21 mouse cellular contexts compared by ENCODE assay signal in the genomic region with DNA sequence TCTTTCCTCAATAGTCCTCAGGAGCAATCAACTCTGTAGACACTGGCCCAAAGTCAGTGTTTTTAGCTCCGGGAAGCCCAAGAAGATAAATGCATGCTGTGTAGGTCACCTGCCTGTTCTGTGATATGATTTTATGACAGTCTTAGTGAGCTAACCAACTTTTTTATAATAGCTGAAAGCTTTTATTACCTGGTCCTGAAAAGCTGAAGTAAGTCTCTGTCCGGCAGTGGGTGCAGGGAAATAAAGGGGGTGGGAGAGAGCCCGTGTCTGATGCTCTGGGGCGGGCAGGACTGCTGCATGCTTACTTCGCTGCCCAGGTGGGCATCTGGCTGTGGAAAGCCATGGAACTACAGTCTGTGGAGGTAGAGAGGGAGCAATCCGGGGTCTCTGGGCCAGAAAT. TPM values are rescaled to one million over a fixed set of nuclear protein-coding genes. Genes with fewer than 3 reads are reported as not detected.
DNase-seq lines count a peak whose midpoint lies in the region; ATAC-seq and TF ChIP-seq lines count a peak whose summit lies in the region.
"Had no signal": no experiment of that assay in that cellular context is flagged by ENCODE, and none has a peak within 500 bp of the region (broad histone marks: within the 10 kb centered on the region; RNA-seq: fewer than 3 reads in every experiment).

No protein-coding gene starts in this region.

- peak; percentile 59; the same call in 1 of the 2 replicates for ATAC-seq in intestine, embryonic 14.5 days (replicated peaks; ENCODE audit: low FRiP score, low TSS enrichment, low read depth)
- ATAC-seq in intestine, embryonic 15.5 days = peak; percentile 63
- ATAC-seq in intestine, embryonic 16.5 days = peak; percentile 69
- ATAC-seq in intestine, postnatal 0 days = peak; percentile 56
- ATAC-seq in midbrain, embryonic 13.5 days = no peak
- ATAC-seq: activated CD4-positive, CD25-positive, alpha-beta regulatory T cell, adult 4 months; CD4-positive, CD25-positive, alpha-beta regulatory T cell, adult 4 months had no signal

- H3K4me1 ChIP-seq in intestine, embryonic 14.5 days (replicated peaks; ENCODE audit: control insufficient read depth, insufficient read depth, low read length) = no peaks in the 10 kb centered on the region
- H3K4me1 ChIP-seq in intestine, embryonic 15.5 days (replicated peaks) = 0 out of 2 replicates have a peak, but pooled peaks cover 2% of the 10 kb centered on the region
- H3K4me1 ChIP-seq in intestine, embryonic 16.5 days (ENCODE audit: control insufficient read depth, insufficient read depth, low read length) = no peaks in the 10 kb centered on the region
- H3K4me1 ChIP-seq in intestine, postnatal 0 days (replicated peaks; ENCODE audit: control insufficient read depth, insufficient read depth, low read length) = 0 out of 2 replicates have a peak, but pooled peaks cover 2% of the 10 kb centered on the region
- 0 out of 2 replicates have a peak, but pooled peaks cover 6% of the 10 kb centered on the region for H3K4me1 ChIP-seq in midbrain, embryonic 13.5 days (replicated peaks)

- H3K9me3 ChIP-seq in intestine, embryonic 14.5 days (ENCODE audit: control insufficient read depth, low read length) = no peaks in the 10 kb centered on the region
- H3K9me3 ChIP-seq in intestine, embryonic 15.5 days = no peaks in the 10 kb centered on the region
- H3K9me3 ChIP-seq in intestine, embryonic 16.5 days (ENCODE audit: control insufficient read depth, low read length) = no peaks in the 10 kb centered on the region
- H3K9me3 ChIP-seq in intestine, postnatal 0 days (ENCODE audit: control insufficient read depth) = no peaks in the 10 kb centered on the region
- H3K9me3 ChIP-seq in midbrain, embryonic 13.5 days = no peaks in the 10 kb centered on the region

- H3K27ac ChIP-seq in intestine, embryonic 14.5 days (ENCODE audit: low read depth) = no peak overlapping the region
- no peak overlapping the region for H3K27ac ChIP-seq in intestine, embryonic 15.5 days
- H3K27ac ChIP-seq in intestine, embryonic 16.5 days (ENCODE audit: low read length) = no peak overlapping the region
- H3K27ac ChIP-seq in intestine, postnatal 0 days (ENCODE audit: low read depth, low read length) = no peak overlapping the region
- no peak overlapping the region for H3K27ac ChIP-seq in midbrain, embryonic 13.5 days

- no peaks in the 10 kb centered on the region for H3K36me3 ChIP-seq in intestine, embryonic 14.5 days (ENCODE audit: control insufficient read depth, insufficient read depth, low read length)
- no peaks in the 10 kb centered on the region for H3K36me3 ChIP-seq in intestine, embryonic 15.5 days
- H3K36me3 ChIP-seq in intestine, embryonic 16.5 days (ENCODE audit: control insufficient read depth, insufficient read depth, low read length) = no peaks in the 10 kb centered on the region
- H3K36me3 ChIP-seq in intestine, postnatal 0 days (ENCODE audit: control insufficient read depth, insufficient read depth) = no peaks in the 10 kb centered on the region
- H3K36me3 ChIP-seq in midbrain, embryonic 13.5 days = no peaks in the 10 kb centered on the region
- H3K36me3 ChIP-seq: G1E had no signal

- no peak overlapping the region for H3K4me2 ChIP-seq in intestine, embryonic 14.5 days (ENCODE audit: low read length)
- no peak overlapping the region; the same call in 1 of the 2 replicates for H3K4me2 ChIP-seq in intestine, embryonic 15.5 days (replicated peaks)
- H3K4me2 ChIP-seq in intestine, embryonic 16.5 days (ENCODE audit: low read depth, low read length) = peak overlapping the region; percentile 36; the same call in 1 of the 2 replicates
- peak overlapping the region; percentile 43 for H3K4me2 ChIP-seq in intestine, postnatal 0 days (replicated peaks; ENCODE audit: low read depth)
- no peak overlapping the region for H3K4me2 ChIP-seq in midbrain, embryonic 13.5 days (replicated peaks)

- DNase-seq in intestine, embryonic 14.5 days (ENCODE audit: low spot score) = peak; percentile 49
- no peak for DNase-seq in embryo, embryonic 10.5 days (ENCODE audit: low spot score)
- no peak for DNase-seq in right cerebral cortex, postnatal 25 days
- DNase-seq in right cerebral cortex, postnatal 4 days = no peak
- DNase-seq: adrenal gland, adult 2 months; adrenal gland, adult 8-10 months; adrenal gland, postnatal 10 days; adrenal gland, postnatal 14 days; adrenal gland, postnatal 25 days; adrenal gland, postnatal 36 days; B cell, adult 2 months; cerebellum, adult 11 months; cerebellum, adult 11-12 months had no signal

- TF ChIP-seq CTCF in intestine, postnatal 0 days (IDR thresholded peaks at IDR 0.05; ENCODE audit: low read depth) = no peak

- no peak overlapping the region for H3K9ac ChIP-seq in intestine, embryonic 14.5 days (ENCODE audit: low read length)
- H3K9ac ChIP-seq in intestine, embryonic 15.5 days = no peak overlapping the region
- no peak overlapping the region for H3K9ac ChIP-seq in intestine, embryonic 16.5 days (ENCODE audit: low read depth, low read length)
- no peak overlapping the region for H3K9ac ChIP-seq in intestine, postnatal 0 days (ENCODE audit: low read depth, low read length)
- no peak overlapping the region for H3K9ac ChIP-seq in midbrain, embryonic 13.5 days (replicated peaks)

- H3K4me3 ChIP-seq in intestine, embryonic 14.5 days (ENCODE audit: low read depth, low read length) = no peak overlapping the region
- no peak overlapping the region for H3K4me3 ChIP-seq in intestine, embryonic 15.5 days (replicated peaks)
- no peak overlapping the region for H3K4me3 ChIP-seq in intestine, embryonic 16.5 days (ENCODE audit: low read length)
- H3K4me3 ChIP-seq in intestine, postnatal 0 days (ENCODE audit: low read depth, low read length) = no peak overlapping the region
- no peak overlapping the region for H3K4me3 ChIP-seq in midbrain, embryonic 13.5 days (replicated peaks)

- 74% methylated on average over 6 of the region's 6 CpGs for WGBS in intestine, embryonic 14.5 days
- 71% methylated on average over 6 of the region's 6 CpGs for WGBS in intestine, embryonic 15.5 days
- WGBS in intestine, embryonic 16.5 days = 71% methylated on average over 6 of the region's 6 CpGs
- 57% methylated on average over 6 of the region's 6 CpGs for WGBS in intestine, postnatal 0 days
- WGBS in midbrain, embryonic 13.5 days = 92% methylated on average over 6 of the region's 6 CpGs

- H3K27me3 ChIP-seq in intestine, embryonic 14.5 days (replicated peaks; ENCODE audit: control insufficient read depth, insufficient read depth, low read length) = peaks cover 5% of the 10 kb centered on the region; the same call in 1 of the 2 replicates
- no peaks in the 10 kb centered on the region for H3K27me3 ChIP-seq in intestine, embryonic 15.5 days (replicated peaks)
- no peaks in the 10 kb centered on the region for H3K27me3 ChIP-seq in intestine, embryonic 16.5 days (replicated peaks; ENCODE audit: control insufficient read depth, insufficient read depth, low read length)
- H3K27me3 ChIP-seq in intestine, postnatal 0 days (replicated peaks; ENCODE audit: control insufficient read depth, insufficient read depth, low read length) = no peaks in the 10 kb centered on the region
- 0 out of 2 replicates have a peak, but pooled peaks cover 3% of the 10 kb centered on the region for H3K27me3 ChIP-seq in midbrain, embryonic 13.5 days
- H3K27me3 ChIP-seq: Patski had no signal

RNA-seq across cellular contexts. Expression of gene Erich3, which starts 6.9 kb away (rescaled TPM):
- 0.09 and 0.55 TPM in 2 replicates for polyA plus RNA-seq in intestine, embryonic 14.5 days (2014; fragmentation: Nextera tagmentation; extraction: Ambion mirVana)
- polyA plus RNA-seq in intestine, embryonic 15.5 days (2015; fragmentation: Nextera tagmentation; extraction: Ambion mirVana) = 0.20 TPM in 2 replicates
- polyA plus RNA-seq in intestine, embryonic 16.5 days (2015; fragmentation: Nextera tagmentation; extraction: Ambion mirVana) = 0.13 TPM in 1 of 2 replicates, not detected in the other
- polyA plus RNA-seq in intestine, postnatal 0 days (2015; fragmentation: Nextera tagmentation; extraction: Ambion mirVana) = 0.08 and 0.12 TPM in 2 replicates
- polyA plus RNA-seq in midbrain, embryonic 13.5 days (2015; fragmentation: Nextera tagmentation; extraction: Ambion mirVana) = 2.2 and 2.5 TPM in 2 replicates
- polyA plus RNA-seq: activated CD4-positive, CD25-positive, alpha-beta regulatory T cell, adult 4 months; CD4-positive, CD25-positive, alpha-beta regulatory T cell, adult 4 months; G1E had no signal

Comparison
In these comparisons a context has a peak if more than half of its experiments do, and no peak if none do; other contexts are left out.
1. H3K4me2 ChIP-seq: peak in intestine, embryonic 16.5 days (single experiment) and intestine, postnatal 0 days (single experiment); none in intestine, embryonic 14.5 days (single experiment), intestine, embryonic 15.5 days (single experiment) and midbrain, embryonic 13.5 days (single experiment).